Mouse (Mus musculus) small intestine, adult 2 months (tissue): ENCODE measurements at regions not wholly inside any gene's neighbourhood (a gene's known extent, or its start where the extent isn't known, plus 50 kb on each side); places are given as distances from the start of the nearest gene placed in this dataset.

ENCODE experiments used
- H3K27ac ChIP-seq: fragments of 200-500 bp; 2 replicates; pipeline ENCODE4 v1.5.1; 2012; ENCODE audit warnings: low read depth, low read length, control low read depth, inconsistent platforms; ENCODE audit not compliant: insufficient read depth
- H3K27me3 ChIP-seq: fragments of 200-500 bp; 2 replicates; pipeline ENCODE4 v1.6.1; 2012; ENCODE audit warnings: mild to moderate bottlenecking, moderate library complexity, low read length, inconsistent platforms; ENCODE audit not compliant: control insufficient read depth, insufficient read depth
- H3K36me3 ChIP-seq: fragments of 200-500 bp; 2 replicates; pipeline ENCODE4 v1.6.1; 2012; ENCODE audit warnings: mild to moderate bottlenecking, low read length, control low read depth, inconsistent platforms; ENCODE audit not compliant: control insufficient read depth, insufficient read depth
- H3K4me1 ChIP-seq: fragments of 200-500 bp; 2 replicates; pipeline ENCODE4 v1.6.1; 2012; ENCODE audit warnings: low read length, inconsistent platforms, mixed read lengths; ENCODE audit not compliant: control insufficient read depth, insufficient read depth, insufficient read length
- H3K4me3 ChIP-seq: fragments of 200-500 bp; 2 replicates; pipeline ENCODE4 v1.5.1; 2012; ENCODE audit warnings: low read depth, mild to moderate bottlenecking, control low read depth, inconsistent platforms, low read length, moderate library complexity
- CTCF ChIP-seq: fragments of 200-500 bp; IDR thresholded peaks from 2 replicates; pipeline ENCODE4 v1.5.1; 2012; ENCODE audit warnings: low read depth, mild to moderate bottlenecking, control low read depth, inconsistent platforms, low read length, moderate library complexity, mixed read lengths; ENCODE audit not compliant: insufficient replicate concordance, insufficient read length; ENCODE audit errors: extremely low read depth
- POLR2A ChIP-seq: fragments of 200-500 bp; IDR thresholded peaks from 2 replicates; pipeline ENCODE4 v1.6.1; 2012; ENCODE audit warnings: low read depth, mild to moderate bottlenecking, control low read depth, inconsistent platforms, low read length, moderate library complexity
- WGBS: fragments of 180-500 bp; shearing (Covaris S2); methylation state at CpG from one replicate; pipeline ENCODE4 v1.1.7; 2018; 5-methylcytosine and 5-hydroxymethylcytosine counted together

GRCm38 (mm10) chr1:185103803-185104202, 100.1 kb upstream of the Rab3gap2 start:
- Histone ChIP-seq H3K27me3 (no peaks in the 10 kb centered on the region), H3K27ac (no peak overlapping the region), H3K4me1 (no peaks in the 10 kb centered on the region), H3K4me3 (no peak overlapping the region), H3K36me3 (no peaks in the 10 kb centered on the region)
- no peak for TF ChIP-seq POLR2A
- no peak for TF ChIP-seq CTCF
- 32% methylated on average over 4 of the region's 4 CpGs for WGBS

- TF ChIP-seq POLR2A: no peak
- no peak for TF ChIP-seq CTCF
- Histone ChIP-seq H3K36me3 (no peaks in the 10 kb centered on the region), H3K4me3 (no peak overlapping the region), H3K4me1 (no peaks in the 10 kb centered on the region), H3K27ac (no peak overlapping the region), H3K27me3 (no peaks in the 10 kb centered on the region)
- 77% methylated on average over 18 of the region's 18 CpGs for WGBS
Measured at GRCm38 (mm10) chr1:185098975-185099958, 99.9 kb upstream of the Mark1 start.

GRCm38 (mm10) chr1:185098195-185098974, 99.0 kb upstream of the Mark1 start:
- H3K36me3 ChIP-seq: no peaks in the 10 kb centered on the region
- no peaks in the 10 kb centered on the region for H3K4me1 ChIP-seq
- no peaks in the 10 kb centered on the region for H3K27me3 ChIP-seq
- H3K4me3 ChIP-seq: no peak overlapping the region
- no peak for TF ChIP-seq CTCF
- TF ChIP-seq POLR2A: no peak
- 44% methylated on average over 17 of the region's 17 CpGs for WGBS
- no peak overlapping the region for H3K27ac ChIP-seq

GRCm38 (mm10) chr1:185096741-185097140, 97.4 kb upstream of the Mark1 start:
- Histone ChIP-seq H3K27ac (no peak overlapping the region), H3K4me1 (no peaks in the 10 kb centered on the region), H3K36me3 (no peaks in the 10 kb centered on the region), H3K27me3 (no peaks in the 10 kb centered on the region), H3K4me3 (no peak overlapping the region)
- TF ChIP-seq POLR2A (no peak), CTCF (no peak)
- WGBS: 90% methylated on average over 4 of the region's 4 CpGs

- H3K4me1 ChIP-seq: no peaks in the 10 kb centered on the region
- H3K4me3 ChIP-seq: no peak overlapping the region
- TF ChIP-seq POLR2A: no peak
- TF ChIP-seq CTCF: no peak
- H3K36me3 ChIP-seq: no peaks in the 10 kb centered on the region
- WGBS: 88% methylated on average over 5 of the region's 5 CpGs
- H3K27ac ChIP-seq: no peak overlapping the region
- H3K27me3 ChIP-seq: no peaks in the 10 kb centered on the region
Measured at GRCm38 (mm10) chr1:185092757-185093156, 93.4 kb upstream of the Mark1 start.

GRCm38 (mm10) chr1:185091816-185092558, 92.6 kb upstream of the Mark1 start:
- WGBS: 38% methylated on average over 21 of the region's 21 CpGs
- Histone ChIP-seq H3K27me3 (no peaks in the 10 kb centered on the region), H3K4me1 (no peaks in the 10 kb centered on the region), H3K36me3 (no peaks in the 10 kb centered on the region), H3K4me3 (no peak overlapping the region), H3K27ac (no peak overlapping the region)
- TF ChIP-seq POLR2A: no peak
- no peak for TF ChIP-seq CTCF

- Histone ChIP-seq H3K36me3 (no peaks in the 10 kb centered on the region), H3K4me3 (no peak overlapping the region), H3K27me3 (no peaks in the 10 kb centered on the region), H3K4me1 (no peaks in the 10 kb centered on the region), H3K27ac (no peak overlapping the region)
- TF ChIP-seq POLR2A (no peak), CTCF (no peak)
- 94% methylated on average over 2 of the region's 2 CpGs for WGBS
Measured at GRCm38 (mm10) chr1:185089196-185089595, 89.8 kb upstream of the Mark1 start.
